Mouse (Mus musculus): Measurements from ENCODE around the gene Rfc5. TPM values are rescaled to one million over a fixed set of nuclear protein-coding genes. Genes with fewer than 3 reads are reported as not detected.
"Not testable (repeated sequence)": the region's sequence is repeated elsewhere in the genome, so short reads cannot be mapped to it uniquely, and the experiment has no call there.

The Rfc5 gene
- polyA plus RNA-seq, 1 experiment from 2014 or later, result 30.7 TPM

DNA sequence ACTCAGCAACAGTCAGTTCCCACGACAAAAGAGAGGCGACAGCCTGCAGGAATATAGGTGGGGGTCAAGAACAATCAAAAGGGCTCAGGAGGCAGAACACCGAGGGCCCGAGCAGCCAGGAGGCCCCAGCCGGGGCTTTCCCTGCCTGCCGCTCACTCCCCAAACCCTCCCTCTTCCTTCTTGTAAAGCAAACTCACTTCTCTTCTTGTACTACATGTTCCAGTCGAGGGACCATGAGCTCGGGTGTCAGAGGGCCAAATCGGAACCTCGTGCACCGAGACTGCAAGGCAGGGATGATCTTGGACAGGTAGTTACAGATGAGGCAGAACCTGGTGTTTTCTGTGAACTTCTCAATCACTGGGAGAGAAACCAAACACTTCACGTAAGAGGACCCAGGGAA lies 5.6 kb downstream of the Rfc5 start:
- Histone ChIP-seq H3K4me1 (ENCODE audit: control insufficient read depth, insufficient read depth, low read length) (no peaks in the 10 kb centered on the region), H3K9ac (replicated peaks; ENCODE audit: low read length) (no peak overlapping the region), H3K4me3 (replicated peaks; ENCODE audit: low read depth, low read length) (no peak overlapping the region), H3K27ac (replicated peaks; ENCODE audit: low read depth, low read length) (no peak overlapping the region), H3K36me3 (ENCODE audit: control insufficient read depth, insufficient read depth, low read length) (peaks cover 66% of the 10 kb centered on the region), H3K27me3 (ENCODE audit: control insufficient read depth, insufficient read depth, low read length) (no peaks in the 10 kb centered on the region), H3K9me3 (ENCODE audit: control insufficient read depth, low read length) (no peaks in the 10 kb centered on the region), H3K4me2 (ENCODE audit: low read length) (no peak overlapping the region)
- WGBS, result 72% methylated on average over 12 of the region's 12 CpGs
- DNase-seq, result no peak
- ATAC-seq (ENCODE audit: low FRiP score, low TSS enrichment), result no peak

DNA sequence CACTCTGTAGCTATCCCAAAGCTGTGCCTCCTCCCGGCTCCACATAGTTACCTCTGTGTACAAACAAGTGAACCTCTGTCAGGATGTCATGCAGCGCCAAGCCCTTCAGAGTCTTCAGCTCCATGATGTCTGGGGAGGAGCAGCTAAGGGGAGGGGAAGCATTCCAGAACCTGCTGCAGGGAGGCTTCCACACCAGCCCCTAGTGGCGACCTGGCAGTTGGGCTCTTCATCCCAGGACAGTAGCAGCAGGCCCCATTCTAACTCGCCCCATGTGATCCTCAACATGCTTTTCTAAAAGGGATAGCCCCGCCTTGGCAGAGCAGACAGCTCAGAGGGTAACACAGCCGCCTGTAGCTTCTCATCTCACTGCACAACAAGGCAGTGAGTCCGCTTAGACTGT lies 7.1 kb downstream of the Rfc5 start:
- Histone ChIP-seq H3K9ac (replicated peaks; ENCODE audit: low read length) (no peak overlapping the region), H3K27me3 (ENCODE audit: control insufficient read depth, insufficient read depth, low read length) (no peaks in the 10 kb centered on the region), H3K4me1 (ENCODE audit: control insufficient read depth, insufficient read depth, low read length) (no peaks in the 10 kb centered on the region), H3K4me2 (ENCODE audit: low read length) (no peak overlapping the region), H3K4me3 (replicated peaks; ENCODE audit: low read depth, low read length) (no peak overlapping the region), H3K36me3 (ENCODE audit: control insufficient read depth, insufficient read depth, low read length) (peaks cover 75% of the 10 kb centered on the region), H3K9me3 (ENCODE audit: control insufficient read depth, low read length) (no peaks in the 10 kb centered on the region), H3K27ac (replicated peaks; ENCODE audit: low read depth, low read length) (no peak overlapping the region)
- 87% methylated on average over 7 of the region's 7 CpGs for whole genome bisulfite sequencing
- DNase-seq (no peak), ATAC-seq (ENCODE audit: low FRiP score, low TSS enrichment) (no peak)

DNA sequence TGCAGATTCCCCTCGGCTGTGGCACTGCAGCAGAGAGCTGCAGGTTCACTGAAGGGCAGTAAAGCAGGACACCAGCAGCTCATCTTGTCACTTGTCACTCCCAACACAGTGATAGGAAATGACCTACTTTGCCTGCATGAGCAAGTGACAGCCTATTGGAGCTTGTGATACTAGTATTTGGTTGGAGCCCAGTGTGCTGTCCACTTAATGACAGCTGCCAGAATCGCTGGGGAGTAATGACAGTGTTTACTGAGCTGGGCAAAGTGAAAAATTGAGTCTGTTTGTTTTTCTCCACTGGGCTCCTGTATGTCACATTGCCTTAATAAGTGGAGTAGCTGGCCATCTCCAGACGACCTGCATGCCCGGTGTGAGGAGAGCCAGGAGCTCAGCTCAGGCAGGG lies 8.6 kb downstream of the Rfc5 start:
- ATAC-seq (ENCODE audit: low FRiP score, low TSS enrichment), result no peak
- Histone ChIP-seq H3K4me2 (ENCODE audit: low read length) (no peak overlapping the region), H3K36me3 (ENCODE audit: control insufficient read depth, insufficient read depth, low read length) (peaks cover 83% of the 10 kb centered on the region), H3K9ac (replicated peaks; ENCODE audit: low read length) (no peak overlapping the region), H3K9me3 (ENCODE audit: control insufficient read depth, low read length) (no peaks in the 10 kb centered on the region), H3K27me3 (ENCODE audit: control insufficient read depth, insufficient read depth, low read length) (no peaks in the 10 kb centered on the region), H3K4me3 (replicated peaks; ENCODE audit: low read depth, low read length) (no peak overlapping the region), H3K27ac (replicated peaks; ENCODE audit: low read depth, low read length) (no peak overlapping the region), H3K4me1 (ENCODE audit: control insufficient read depth, insufficient read depth, low read length) (no peaks in the 10 kb centered on the region)
- 86% methylated on average over 4 of the region's 4 CpGs for WGBS
- no peak for DNase-seq

DNA sequence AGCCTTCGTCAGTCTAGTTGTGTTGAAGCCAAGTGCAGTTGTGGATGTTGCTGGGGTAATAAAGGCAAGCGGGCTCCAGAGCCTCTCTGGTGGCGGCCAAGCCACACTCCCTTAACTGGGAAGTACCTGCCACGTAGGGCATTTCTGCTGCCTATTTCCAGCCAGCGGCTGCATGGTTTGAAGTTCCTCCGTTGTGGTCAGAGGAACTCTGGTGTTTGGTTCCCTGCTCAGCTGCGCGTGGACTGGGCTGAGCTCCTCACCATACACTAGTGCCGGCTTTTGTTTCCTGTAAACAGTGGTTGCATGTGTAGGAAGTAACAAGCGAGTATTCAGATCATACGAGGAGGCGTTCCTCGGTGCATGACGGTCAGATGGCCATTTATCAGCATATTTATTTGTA lies 11.1 kb downstream of the Rfc5 start:
- H3K9ac ChIP-seq (replicated peaks; ENCODE audit: low read length); H3K27ac ChIP-seq (replicated peaks; ENCODE audit: low read depth, low read length); H3K4me1 ChIP-seq (ENCODE audit: control insufficient read depth, insufficient read depth, low read length); H3K4me2 ChIP-seq (ENCODE audit: low read length); H3K27me3 ChIP-seq (ENCODE audit: control insufficient read depth, insufficient read depth, low read length); H3K9me3 ChIP-seq (ENCODE audit: control insufficient read depth, low read length); DNase-seq; ATAC-seq (ENCODE audit: low FRiP score, low TSS enrichment); H3K4me3 ChIP-seq (replicated peaks; ENCODE audit: low read depth, low read length): not testable (repeated sequence)
- peaks cover 85% of the 10 kb centered on the region for H3K36me3 ChIP-seq (ENCODE audit: control insufficient read depth, insufficient read depth, low read length)
- 95% methylated on average over 14 of the region's 14 CpGs for WGBS

DNA sequence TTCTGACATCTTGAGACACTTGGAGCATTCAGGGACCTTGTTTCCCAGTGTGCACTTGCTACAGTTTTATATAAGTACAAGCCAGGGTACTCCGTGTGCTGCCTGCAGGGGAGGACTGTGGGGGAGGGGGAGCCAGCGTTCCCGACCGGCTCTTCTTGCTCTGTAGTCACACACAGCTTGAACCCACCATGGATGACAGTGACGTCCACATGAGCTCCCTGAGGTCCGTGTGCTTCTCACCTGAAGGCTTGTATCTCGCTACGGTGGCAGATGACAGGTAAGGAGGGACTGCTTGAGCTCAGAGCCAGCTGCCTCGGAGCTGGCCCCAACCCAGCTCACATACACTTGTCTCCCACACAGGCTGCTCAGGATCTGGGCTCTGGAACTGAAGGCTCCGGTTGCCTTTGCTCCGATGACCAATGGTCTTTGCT lies 12.5 kb downstream of the Rfc5 start:
- ATAC-seq (ENCODE audit: low FRiP score, low TSS enrichment) (no peak), DNase-seq (no peak)
- Histone ChIP-seq H3K36me3 (ENCODE audit: control insufficient read depth, insufficient read depth, low read length) (peaks cover 86% of the 10 kb centered on the region), H3K9me3 (ENCODE audit: control insufficient read depth, low read length) (no peaks in the 10 kb centered on the region), H3K4me2 (ENCODE audit: low read length) (no peak overlapping the region), H3K4me1 (ENCODE audit: control insufficient read depth, insufficient read depth, low read length) (no peaks in the 10 kb centered on the region), H3K27me3 (ENCODE audit: control insufficient read depth, insufficient read depth, low read length) (no peaks in the 10 kb centered on the region), H3K4me3 (replicated peaks; ENCODE audit: low read depth, low read length) (no peak overlapping the region), H3K27ac (replicated peaks; ENCODE audit: low read depth, low read length) (no peak overlapping the region), H3K9ac (replicated peaks; ENCODE audit: low read length) (no peak overlapping the region)
- 80% methylated on average over 11 of the region's 11 CpGs for WGBS

DNA sequence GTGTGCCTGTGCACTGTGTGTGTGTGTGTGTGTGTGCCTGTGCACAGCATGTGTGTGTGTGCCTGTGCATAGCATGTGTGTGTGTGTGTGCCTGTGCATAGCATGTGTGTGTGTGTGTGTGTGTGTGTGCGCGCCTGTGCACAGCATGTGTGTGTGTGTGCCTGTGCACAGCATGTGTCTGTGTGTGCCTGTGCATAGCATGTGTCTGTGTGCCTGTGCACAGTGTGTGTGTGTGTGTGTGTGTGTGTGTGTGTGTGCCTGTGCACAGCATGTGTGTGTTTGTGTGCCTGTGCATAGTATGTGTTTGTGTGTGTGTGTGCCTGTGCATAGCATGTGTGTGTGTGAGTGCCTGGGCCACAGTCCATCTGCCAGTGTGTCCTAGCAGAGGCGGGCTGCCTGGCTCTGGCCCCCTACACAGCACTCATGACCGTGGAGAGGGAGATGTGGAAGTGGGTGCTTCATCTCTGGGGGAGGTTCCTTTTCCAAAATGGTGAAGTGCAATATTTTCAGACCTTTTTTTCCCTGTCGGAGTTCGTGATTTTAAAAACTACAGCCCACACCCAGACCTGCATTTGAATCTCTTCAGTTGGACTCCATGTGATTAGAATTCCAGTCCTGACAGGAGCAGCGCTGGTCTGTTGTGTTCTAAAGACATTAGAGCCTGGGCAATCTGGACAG lies 14.3 kb downstream of the Rfc5 start:
- H3K4me3 ChIP-seq (replicated peaks; ENCODE audit: low read depth, low read length), result no peak overlapping the region
- H3K4me1 ChIP-seq (ENCODE audit: control insufficient read depth, insufficient read depth, low read length), result no peaks in the 10 kb centered on the region
- H3K9ac ChIP-seq (replicated peaks; ENCODE audit: low read length), result no peak overlapping the region
- whole genome bisulfite sequencing, result 94% methylated on average over 7 of the region's 7 CpGs
- ATAC-seq (ENCODE audit: low FRiP score, low TSS enrichment) (no peak), DNase-seq (no peak)
- H3K4me2 ChIP-seq (ENCODE audit: low read length), result no peak overlapping the region
- no peak overlapping the region for H3K27ac ChIP-seq (replicated peaks; ENCODE audit: low read depth, low read length)
- no peaks in the 10 kb centered on the region for H3K27me3 ChIP-seq (ENCODE audit: control insufficient read depth, insufficient read depth, low read length)
- H3K36me3 ChIP-seq (ENCODE audit: control insufficient read depth, insufficient read depth, low read length), result peaks cover 87% of the 10 kb centered on the region
- no peaks in the 10 kb centered on the region for H3K9me3 ChIP-seq (ENCODE audit: control insufficient read depth, low read length)

DNA sequence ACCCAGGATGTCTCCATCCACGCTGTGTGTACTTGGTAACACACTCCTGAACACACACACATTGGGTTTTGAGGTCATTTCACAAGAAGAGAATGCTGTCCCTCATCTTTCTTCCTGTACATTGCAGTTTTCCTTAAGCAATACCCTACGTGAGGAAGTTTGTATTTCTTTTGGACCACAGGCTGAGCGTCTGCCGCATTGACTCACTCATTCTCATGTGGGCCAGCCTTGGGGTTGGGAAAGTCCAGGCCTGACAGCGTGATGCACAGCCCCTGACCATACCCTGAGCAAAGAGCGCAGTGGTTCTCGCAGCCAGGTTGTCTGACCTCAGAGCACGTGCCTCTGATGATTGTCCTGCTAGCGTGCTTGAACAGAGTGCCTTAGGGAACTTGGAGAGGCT lies 15.4 kb downstream of the Rfc5 start:
- H3K9me3 ChIP-seq (ENCODE audit: control insufficient read depth, low read length), result no peaks in the 10 kb centered on the region
- no peaks in the 10 kb centered on the region for H3K4me1 ChIP-seq (ENCODE audit: control insufficient read depth, insufficient read depth, low read length)
- no peak overlapping the region for H3K4me3 ChIP-seq (replicated peaks; ENCODE audit: low read depth, low read length)
- no peak overlapping the region for H3K9ac ChIP-seq (replicated peaks; ENCODE audit: low read length)
- H3K27me3 ChIP-seq (ENCODE audit: control insufficient read depth, insufficient read depth, low read length), result no peaks in the 10 kb centered on the region
- H3K27ac ChIP-seq (replicated peaks; ENCODE audit: low read depth, low read length), result no peak overlapping the region
- WGBS, result 93% methylated on average over 9 of the region's 9 CpGs
- H3K4me2 ChIP-seq (ENCODE audit: low read length), result no peak overlapping the region
- DNase-seq (no peak), ATAC-seq (ENCODE audit: low FRiP score, low TSS enrichment) (no peak)
- H3K36me3 ChIP-seq (ENCODE audit: control insufficient read depth, insufficient read depth, low read length), result peaks cover 85% of the 10 kb centered on the region

DNA sequence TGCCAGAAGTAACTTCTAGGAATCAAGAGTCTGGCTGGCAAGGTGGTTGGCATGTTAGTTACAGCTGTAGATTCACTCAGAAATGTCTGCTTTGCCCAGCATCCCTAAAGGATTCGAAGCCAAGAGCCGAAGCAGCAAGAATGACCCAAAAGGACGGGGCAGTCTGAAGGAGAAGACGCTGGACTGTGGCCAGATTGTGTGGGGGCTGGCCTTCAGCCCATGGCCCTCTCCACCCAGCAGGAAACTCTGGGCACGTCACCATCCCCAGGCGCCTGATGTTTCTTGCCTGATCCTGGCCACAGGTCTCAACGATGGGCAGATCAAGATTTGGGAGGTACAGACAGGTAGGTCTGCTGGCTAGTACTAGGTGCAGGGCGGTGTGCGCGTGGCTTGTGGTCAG lies 18.3 kb downstream of the Rfc5 start:
- H3K36me3 ChIP-seq (ENCODE audit: control insufficient read depth, insufficient read depth, low read length), result peaks cover 84% of the 10 kb centered on the region

DNA sequence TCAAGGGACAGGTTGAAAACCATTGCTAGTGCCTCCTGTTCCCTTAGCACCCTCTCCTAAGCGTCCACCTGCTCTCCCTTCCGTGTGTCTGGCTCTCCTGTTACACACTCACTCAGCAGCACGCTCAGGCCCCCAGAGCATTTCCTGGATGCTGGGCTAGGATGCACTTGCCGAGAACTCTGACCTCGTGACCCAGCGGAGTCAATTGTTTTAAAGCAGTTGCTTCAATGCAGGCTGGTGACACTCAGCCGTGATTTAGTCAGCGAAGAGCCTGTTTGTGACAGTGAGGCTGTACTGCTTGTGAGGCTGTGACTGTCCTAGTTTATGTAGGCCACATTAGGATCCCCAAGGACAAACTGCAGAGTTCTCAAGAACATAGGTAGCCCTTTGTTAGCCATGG lies 21.6 kb downstream of the Rfc5 start:
- DNase-seq (no peak), ATAC-seq (ENCODE audit: low FRiP score, low TSS enrichment) (no peak)
- Histone ChIP-seq H3K4me1 (ENCODE audit: control insufficient read depth, insufficient read depth, low read length) (no peaks in the 10 kb centered on the region), H3K36me3 (ENCODE audit: control insufficient read depth, insufficient read depth, low read length) (peaks cover 77% of the 10 kb centered on the region), H3K4me3 (replicated peaks; ENCODE audit: low read depth, low read length) (no peak overlapping the region), H3K9me3 (ENCODE audit: control insufficient read depth, low read length) (no peaks in the 10 kb centered on the region), H3K27me3 (ENCODE audit: control insufficient read depth, insufficient read depth, low read length) (no peaks in the 10 kb centered on the region), H3K27ac (replicated peaks; ENCODE audit: low read depth, low read length) (no peak overlapping the region), H3K4me2 (ENCODE audit: low read length) (no peak overlapping the region), H3K9ac (replicated peaks; ENCODE audit: low read length) (no peak overlapping the region)
- WGBS, result 68% methylated on average over 8 of the region's 8 CpGs

More for the DNA sequence above, 18.3 kb downstream of the Rfc5 start:
- Histone ChIP-seq H3K4me3 (replicated peaks; ENCODE audit: low read depth, low read length) (no peak overlapping the region), H3K9me3 (ENCODE audit: control insufficient read depth, low read length) (no peaks in the 10 kb centered on the region), H3K27me3 (ENCODE audit: control insufficient read depth, insufficient read depth, low read length) (no peaks in the 10 kb centered on the region), H3K27ac (replicated peaks; ENCODE audit: low read depth, low read length) (no peak overlapping the region), H3K4me2 (ENCODE audit: low read length) (no peak overlapping the region), H3K9ac (replicated peaks; ENCODE audit: low read length) (no peak overlapping the region), H3K4me1 (ENCODE audit: control insufficient read depth, insufficient read depth, low read length) (no peaks in the 10 kb centered on the region)
- no peak for ATAC-seq (ENCODE audit: low FRiP score, low TSS enrichment)
- WGBS, result 95% methylated on average over 10 of the region's 10 CpGs
- DNase-seq, result no peak
